In genomic region chrX:52783898-52784297, GRCm38 (mm10) we compare ENCODE assay signal across 14 mouse cellular contexts. TPM values are rescaled to one million over a fixed set of nuclear protein-coding genes. Genes with fewer than 3 reads are reported as not detected.
DNase-seq lines count a peak whose midpoint lies in the region; ATAC-seq and TF ChIP-seq lines count a peak whose summit lies in the region.
"Had no signal": no experiment of that assay in that cellular context is flagged by ENCODE, and none has a peak within 500 bp of the region (broad histone marks: within the 10 kb centered on the region; RNA-seq: fewer than 3 reads in every experiment).

No protein-coding gene starts in this region.

- peak overlapping the region; percentile 8; the same call in 1 of the 2 replicates for H3K4me3 ChIP-seq in heart, embryonic 13.5 days
- no peak overlapping the region for H3K4me3 ChIP-seq in heart, embryonic 12.5 days
- peak overlapping the region; percentile 19; the same call in 1 of the 2 replicates for H3K4me3 ChIP-seq in heart, postnatal 0 days (ENCODE audit: low read depth, low read length)
- peak overlapping the region; percentile 7; the same call in 1 of the 2 replicates for H3K4me3 ChIP-seq in macrophage (ENCODE audit: inconsistent target)
- H3K4me3 ChIP-seq in hindbrain, embryonic 10.5 days, result no peak overlapping the region
- H3K4me3 ChIP-seq in stomach, postnatal 0 days (ENCODE audit: low read depth, low read length), result no peak overlapping the region
- H3K4me3 ChIP-seq: forebrain, embryonic 13.5 days; left cerebral cortex, adult 2 months had no signal

- H3K4me1 ChIP-seq in heart, embryonic 13.5 days, result no peaks in the 10 kb centered on the region
- H3K4me1 ChIP-seq in heart, embryonic 12.5 days (replicated peaks), result no peaks in the 10 kb centered on the region
- H3K4me1 ChIP-seq in heart, postnatal 0 days (ENCODE audit: control insufficient read depth, insufficient read depth), result no peaks in the 10 kb centered on the region
- H3K4me1 ChIP-seq in hindbrain, embryonic 10.5 days (replicated peaks), result no peaks in the 10 kb centered on the region
- no peaks in the 10 kb centered on the region for H3K4me1 ChIP-seq in stomach, postnatal 0 days (replicated peaks; ENCODE audit: control insufficient read depth, insufficient read depth)
- H3K4me1 ChIP-seq: forebrain, embryonic 13.5 days had no signal

- no peaks in the 10 kb centered on the region for H3K27me3 ChIP-seq in heart, embryonic 13.5 days (replicated peaks)
- H3K27me3 ChIP-seq in heart, embryonic 12.5 days (replicated peaks), result no peaks in the 10 kb centered on the region
- no peaks in the 10 kb centered on the region for H3K27me3 ChIP-seq in heart, postnatal 0 days (ENCODE audit: control insufficient read depth, insufficient read depth, low read length)
- no peaks in the 10 kb centered on the region for H3K27me3 ChIP-seq in hindbrain, embryonic 10.5 days (ENCODE audit: insufficient read depth, poor library complexity, severe bottlenecking)
- H3K27me3 ChIP-seq in stomach, postnatal 0 days (ENCODE audit: control insufficient read depth, insufficient read depth, low read length), result no peaks in the 10 kb centered on the region
- H3K27me3 ChIP-seq: forebrain, embryonic 13.5 days had no signal

- no peak for TF ChIP-seq CTCF in heart, postnatal 0 days (IDR thresholded peaks at IDR 0.05; ENCODE audit: low read depth)
- TF ChIP-seq CTCF in stomach, postnatal 0 days (IDR thresholded peaks at IDR 0.05; ENCODE audit: low read depth), result no peak

- no peak overlapping the region for H3K9ac ChIP-seq in heart, embryonic 13.5 days
- no peak overlapping the region for H3K9ac ChIP-seq in heart, embryonic 12.5 days
- H3K9ac ChIP-seq in heart, postnatal 0 days (replicated peaks; ENCODE audit: low read depth, low read length), result no peak overlapping the region
- H3K9ac ChIP-seq in stomach, postnatal 0 days (ENCODE audit: low read length), result no peak overlapping the region
- H3K9ac ChIP-seq: forebrain, embryonic 13.5 days had no signal

- no peak for DNase-seq in heart, postnatal 0 days (ENCODE audit: low spot score)
- no peak for DNase-seq in layer of hippocampus, postnatal 25 days (ENCODE audit: extremely low spot score in 1 of 2, low spot score in 1 of 2)
- DNase-seq in hindbrain, embryonic 10.5 days (ENCODE audit: low spot score), result no peak
- DNase-seq in stomach, postnatal 0 days (ENCODE audit: low spot score), result no peak
- DNase-seq: cerebellum, adult 11 months; kidney, postnatal 14 days; right cerebral cortex, adult 18-20 months had no signal

- ATAC-seq in heart, embryonic 13.5 days (ENCODE audit: extremely low read depth, insufficient number of reproducible peaks, low FRiP score, low TSS enrichment), result no peak
- ATAC-seq in heart, embryonic 12.5 days (ENCODE audit: insufficient number of reproducible peaks, low FRiP score), result no peak
- peak; percentile 53 for ATAC-seq in CD4-positive, CD25-positive, alpha-beta regulatory T cell, adult 4 months
- ATAC-seq in heart, postnatal 0 days (ENCODE audit: insufficient read depth, low read depth), result no peak
- no peak for ATAC-seq in stomach, postnatal 0 days (ENCODE audit: low FRiP score, low TSS enrichment)
- ATAC-seq: forebrain, embryonic 13.5 days had no signal

- no peak overlapping the region for H3K27ac ChIP-seq in heart, embryonic 13.5 days (replicated peaks)
- no peak overlapping the region for H3K27ac ChIP-seq in heart, embryonic 12.5 days (ENCODE audit: poor library complexity, severe bottlenecking)
- H3K27ac ChIP-seq in heart, postnatal 0 days (ENCODE audit: low read depth), result no peak overlapping the region
- no peak overlapping the region for H3K27ac ChIP-seq in macrophage
- no peak overlapping the region for H3K27ac ChIP-seq in hindbrain, embryonic 10.5 days
- no peak overlapping the region for H3K27ac ChIP-seq in stomach, postnatal 0 days (replicated peaks)
- H3K27ac ChIP-seq: forebrain, embryonic 13.5 days; left cerebral cortex, adult 2 months had no signal

- H3K9me3 ChIP-seq in heart, embryonic 13.5 days, result no peaks in the 10 kb centered on the region
- H3K9me3 ChIP-seq in heart, embryonic 12.5 days (replicated peaks), result no peaks in the 10 kb centered on the region
- H3K9me3 ChIP-seq in heart, postnatal 0 days (replicated peaks; ENCODE audit: control insufficient read depth, low read length), result no peaks in the 10 kb centered on the region
- H3K9me3 ChIP-seq in hindbrain, embryonic 10.5 days, result no peaks in the 10 kb centered on the region
- no peaks in the 10 kb centered on the region for H3K9me3 ChIP-seq in stomach, postnatal 0 days (ENCODE audit: control insufficient read depth, low read length)
- H3K9me3 ChIP-seq: forebrain, embryonic 13.5 days had no signal

- peak overlapping the region; percentile 35 for H3K4me2 ChIP-seq in heart, embryonic 13.5 days
- no peak overlapping the region; the same call in 1 of the 2 replicates for H3K4me2 ChIP-seq in heart, embryonic 12.5 days
- peak overlapping the region; percentile 37 for H3K4me2 ChIP-seq in heart, postnatal 0 days (ENCODE audit: low read depth, low read length)
- H3K4me2 ChIP-seq in stomach, postnatal 0 days (replicated peaks; ENCODE audit: low read depth), result no peak overlapping the region
- H3K4me2 ChIP-seq: forebrain, embryonic 13.5 days had no signal

- 43% methylated on average over 5 of the region's 5 CpGs for WGBS in heart, embryonic 13.5 days
- WGBS in heart, embryonic 12.5 days, result 52% methylated on average over 5 of the region's 5 CpGs
- WGBS in heart, postnatal 0 days, result 44% methylated on average over 5 of the region's 5 CpGs
- 21% methylated on average over 5 of the region's 5 CpGs for WGBS in macrophage (ENCODE audit: missing documents)
- 78% methylated on average over 5 of the region's 5 CpGs for WGBS in hindbrain, embryonic 10.5 days
- 60% methylated on average over 5 of the region's 5 CpGs for WGBS in stomach, postnatal 0 days

- no peaks in the 10 kb centered on the region for H3K36me3 ChIP-seq in heart, embryonic 13.5 days
- H3K36me3 ChIP-seq in heart, embryonic 12.5 days, result no peaks in the 10 kb centered on the region
- H3K36me3 ChIP-seq in heart, postnatal 0 days (replicated peaks; ENCODE audit: control insufficient read depth, insufficient read depth, low read length), result no peaks in the 10 kb centered on the region
- H3K36me3 ChIP-seq in macrophage (ENCODE audit: inconsistent target), result no peaks in the 10 kb centered on the region
- no peaks in the 10 kb centered on the region for H3K36me3 ChIP-seq in hindbrain, embryonic 10.5 days
- no peaks in the 10 kb centered on the region for H3K36me3 ChIP-seq in stomach, postnatal 0 days (ENCODE audit: control insufficient read depth, insufficient read depth, low read length)

- H3K79me2 ChIP-seq in macrophage (ENCODE audit: inconsistent target), result no peaks in the 10 kb centered on the region

- no peak for TF ChIP-seq EP300 in heart, postnatal 0 days (IDR thresholded peaks at IDR 0.05; ENCODE audit: low read depth)
- TF ChIP-seq EP300 in stomach, postnatal 0 days (optimal IDR thresholded peaks at IDR 0.05), result no peak

RNA-seq across cellular contexts. Expression of gene Ccdc160, which starts 7.1 kb away (rescaled TPM):
- polyA plus RNA-seq in heart, embryonic 13.5 days (2015; fragmentation: Nextera tagmentation; extraction: Ambion mirVana), result 0.41 and 0.62 TPM in 2 replicates
- 0.40 and 0.69 TPM in 2 replicates for polyA plus RNA-seq in heart, embryonic 12.5 days (2016; fragmentation: Nextera tagmentation; extraction: Ambion mirVana)
- polyA plus RNA-seq in CD4-positive, CD25-positive, alpha-beta regulatory T cell, adult 4 months (2017; shearing (Covaris generic)), result not detected
- not detected in 2 replicates for total RNA-seq in heart, postnatal 0 days (2014; rRNA removed; ENCODE audit: low replicate concordance)
- 0.56 and 0.72 TPM in 2 replicates for polyA plus RNA-seq in heart, postnatal 0 days (2015; fragmentation: Nextera tagmentation; extraction: Ambion mirVana)
- not detected for total RNA-seq in macrophage (2018; cell fraction: chromatin; rRNA removed)
- not detected for total RNA-seq in macrophage (2018; cell fraction: cytosol; rRNA removed)
- total RNA-seq in macrophage (2018; cell fraction: nucleus; rRNA removed), result not detected
- polyA plus RNA-seq in macrophage (2018), result not detected in 3 replicates
- 1 to 10 TPM; 2.0 to 2.4 TPM for total RNA-seq in layer of hippocampus, postnatal 25 days (2021)
- 5.2 and 9.4 TPM in 2 replicates for polyA plus RNA-seq in hindbrain, embryonic 10.5 days (2016; fragmentation: Nextera tagmentation; extraction: Ambion mirVana)
- 0.25 and 0.27 TPM in 2 replicates for polyA plus RNA-seq in stomach, postnatal 0 days (2015; fragmentation: Nextera tagmentation; extraction: Ambion mirVana)
- total RNA-seq: megakaryocyte-erythroid progenitor cell, adult 5-6 weeks had no signal

Comparison
In these comparisons a context has a peak if more than half of its experiments do, and no peak if none do; other contexts are left out.
1. H3K4me2 ChIP-seq: peak in heart, embryonic 13.5 days (single experiment) and heart, postnatal 0 days (single experiment); none in heart, embryonic 12.5 days (single experiment) and stomach, postnatal 0 days (single experiment).
2. H3K4me3 ChIP-seq: peak in heart, embryonic 13.5 days (single experiment), heart, postnatal 0 days (single experiment) and macrophage (single experiment); none in heart, embryonic 12.5 days (single experiment), hindbrain, embryonic 10.5 days (single experiment) and stomach, postnatal 0 days (single experiment).